Mouse (Mus musculus) intestine, postnatal 0 days (tissue): ENCODE results near the gene Ankrd50. TPM values are rescaled to one million over a fixed set of nuclear protein-coding genes. Genes with fewer than 3 reads are reported as not detected.

ENCODE experiments used
- ATAC-seq: fragments of 200-750 bp; cut with Nextera tagmentation; 2 replicates; pipeline ENCODE4 v1.8.0; 2017; ENCODE audit warnings: mild to moderate bottlenecking, moderate TSS enrichment, moderate library complexity
- H3K27ac ChIP-seq: fragments of 300-500 bp; sonication (generic); 2 replicates; pipeline ENCODE4 v1.5.1; 2014; ENCODE audit warnings: mild to moderate bottlenecking, low read depth, low read length, moderate library complexity
- H3K27me3 ChIP-seq: fragments of 300-500 bp; sonication (generic); replicated peaks from 2 replicates; pipeline ENCODE4 v1.6.1; 2014; ENCODE audit warnings: low read length, mixed read lengths; ENCODE audit not compliant: control insufficient read depth, insufficient read depth
- H3K36me3 ChIP-seq: fragments of 300-500 bp; sonication (generic); 2 replicates; pipeline ENCODE4 v1.6.1; 2014; ENCODE audit warnings: mild to moderate bottlenecking, moderate library complexity; ENCODE audit not compliant: control insufficient read depth, insufficient read depth
- H3K4me1 ChIP-seq: fragments of 300-500 bp; sonication (generic); replicated peaks from 2 replicates; pipeline ENCODE4 v1.6.1; 2014; ENCODE audit warnings: antibody characterized with exemption, low read length, mixed read lengths; ENCODE audit not compliant: control insufficient read depth, insufficient read depth
- H3K4me2 ChIP-seq: fragments of 300-500 bp; sonication (generic); replicated peaks from 2 replicates; pipeline ENCODE4 v1.6.1; 2014; ENCODE audit warnings: low read depth, mild to moderate bottlenecking, moderate library complexity
- H3K4me3 ChIP-seq: fragments of 300-500 bp; sonication (generic); 2 replicates; pipeline ENCODE4 v1.5.1; 2014; ENCODE audit warnings: low read depth, low read length
- H3K9ac ChIP-seq: fragments of 300-500 bp; sonication (generic); 2 replicates; pipeline ENCODE4 v1.6.1; 2014; ENCODE audit warnings: mild to moderate bottlenecking, low read depth, low read length
- H3K9me3 ChIP-seq: fragments of 300-500 bp; sonication (generic); 2 replicates; pipeline ENCODE4 v1.6.1; 2016; ENCODE audit warnings: mixed run types; ENCODE audit not compliant: control insufficient read depth
- CTCF ChIP-seq: sonication (generic); IDR thresholded peaks from 2 replicates; pipeline ENCODE4 v1.5.1; 2016; ENCODE audit warnings: low read depth, mild to moderate bottlenecking, control low read depth, antibody characterized with exemption, moderate library complexity
- WGBS: fragments of 180-500 bp; shearing (Covaris S2); extraction: QIAGEN DNeasy Blood & Tissue Kit; methylation state at CpG from one replicate; pipeline ENCODE4 v1.1.7; 2014; 5-methylcytosine and 5-hydroxymethylcytosine counted together
- polyA plus RNA-seq: library from polyadenylated mRNA; unstranded; fragments of >200 nt; fragmentation: Nextera tagmentation; extraction: Ambion mirVana; gene quantifications from 2 replicates; pipeline ENCODE4 v1.2.1, GENCODE M21; 2015

Ankrd50 gene
- polyA plus RNA-seq, 1 experiment from 2014 or later: 6.9 TPM

DNA sequence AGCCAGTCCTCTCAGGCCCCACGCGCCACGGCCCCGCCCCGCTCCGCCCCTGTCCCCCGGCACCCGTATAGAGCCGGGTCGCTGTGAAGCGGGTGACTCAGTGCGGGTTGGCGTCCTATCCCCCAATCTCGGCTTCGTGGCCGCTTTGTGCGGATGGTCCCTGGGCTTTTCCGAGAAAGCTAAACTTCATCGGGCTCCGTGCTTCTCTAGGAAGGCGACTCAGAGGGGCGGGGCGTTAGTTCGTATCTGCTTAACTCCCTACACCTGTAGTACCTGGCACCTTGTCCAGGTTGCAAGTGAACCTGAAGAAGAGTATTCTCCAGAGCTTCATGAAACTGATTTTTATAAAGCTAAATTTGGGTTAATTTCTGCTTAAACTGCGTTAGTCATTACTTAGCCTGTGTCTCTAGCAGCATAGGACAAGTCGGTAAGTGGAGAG is 482 bp upstream of the Ankrd50 start:
- peak; percentile 72 for ATAC-seq
- TF ChIP-seq CTCF: no peak
- H3K27me3 ChIP-seq: no peaks in the 10 kb centered on the region
- H3K4me2 ChIP-seq: peak overlapping the region; percentile 59
- no peaks in the 10 kb centered on the region for H3K9me3 ChIP-seq
- H3K9ac ChIP-seq: peak overlapping the region; percentile 40
- peak overlapping the region; percentile 92 for H3K4me3 ChIP-seq
- H3K27ac ChIP-seq: peak overlapping the region; percentile 42; the same call in 1 of the 2 replicates
- H3K4me1 ChIP-seq: no peaks in the 10 kb centered on the region; the same call in 1 of the 2 replicates
- H3K36me3 ChIP-seq: peaks cover 4% of the 10 kb centered on the region; the same call in 1 of the 2 replicates
- WGBS: 2% methylated on average over 26 of the region's 26 CpGs

DNA sequence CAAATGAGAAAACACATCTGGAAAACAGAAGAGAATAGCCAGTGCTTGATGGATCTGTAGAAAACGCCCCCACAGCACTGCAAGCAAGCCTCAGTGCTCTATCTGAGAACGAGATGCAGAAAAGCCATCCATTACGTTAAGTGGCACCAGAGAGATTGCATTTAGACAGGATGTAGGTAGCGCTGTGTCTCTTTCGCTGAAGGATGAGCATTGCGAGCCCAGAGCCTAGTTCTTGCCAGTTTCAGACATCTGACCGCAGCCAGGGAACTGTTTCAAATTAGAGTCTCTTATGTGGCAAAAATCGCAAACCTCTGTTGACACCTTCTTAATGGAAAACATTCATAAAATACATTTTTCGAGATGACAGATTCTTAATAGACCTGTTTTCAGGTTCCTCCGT is 1.1 kb downstream of the Ankrd50 start:
- WGBS: 34% methylated on average over 10 of the region's 10 CpGs
- ATAC-seq: no peak
- H3K36me3 ChIP-seq: peaks cover 6% of the 10 kb centered on the region
- no peaks in the 10 kb centered on the region for H3K27me3 ChIP-seq
- no peak for TF ChIP-seq CTCF
- H3K9ac ChIP-seq: peak overlapping the region; percentile 94
- H3K4me3 ChIP-seq: peak overlapping the region; percentile 92
- H3K27ac ChIP-seq: no peak overlapping the region
- H3K9me3 ChIP-seq: no peaks in the 10 kb centered on the region
- peak overlapping the region; percentile 76 for H3K4me2 ChIP-seq
- H3K4me1 ChIP-seq: peaks cover 3% of the 10 kb centered on the region

- no peak for ATAC-seq
- no peaks in the 10 kb centered on the region for H3K9me3 ChIP-seq
- H3K4me1 ChIP-seq: peaks cover 3% of the 10 kb centered on the region
- peak overlapping the region; percentile 31; the same call in 1 of the 2 replicates for H3K27ac ChIP-seq
- H3K9ac ChIP-seq: peak overlapping the region; percentile 40
- TF ChIP-seq CTCF: no peak
- peak overlapping the region; percentile 92 for H3K4me3 ChIP-seq
- H3K27me3 ChIP-seq: no peaks in the 10 kb centered on the region
- peak overlapping the region; percentile 76 for H3K4me2 ChIP-seq
- WGBS: 34% methylated on average over 11 of the region's 11 CpGs
- H3K36me3 ChIP-seq: peaks cover 13% of the 10 kb centered on the region
Measured at GRCm38 (mm10) chr3:38482749-38483148, 1.9 kb downstream of the Ankrd50 start.

- H3K9me3 ChIP-seq: no peaks in the 10 kb centered on the region
- no peak for ATAC-seq
- 72% methylated on average over 1 of the region's 1 CpGs for WGBS
- peak overlapping the region; percentile 76 for H3K4me2 ChIP-seq
- H3K27ac ChIP-seq: no peak overlapping the region
- H3K36me3 ChIP-seq: peaks cover 16% of the 10 kb centered on the region
- peaks cover 3% of the 10 kb centered on the region; the same call in 1 of the 2 replicates for H3K4me1 ChIP-seq
- H3K27me3 ChIP-seq: no peaks in the 10 kb centered on the region
- no peak for TF ChIP-seq CTCF
- peak overlapping the region; percentile 3; the same call in 1 of the 2 replicates for H3K4me3 ChIP-seq
- no peak overlapping the region for H3K9ac ChIP-seq
Measured at GRCm38 (mm10) chr3:38481106-38481505, 3.5 kb downstream of the Ankrd50 start.

- peaks cover 3% of the 10 kb centered on the region; the same call in 1 of the 2 replicates for H3K4me1 ChIP-seq
- WGBS: 96% methylated on average over 1 of the region's 1 CpGs
- peaks cover 20% of the 10 kb centered on the region for H3K36me3 ChIP-seq
- no peak for TF ChIP-seq CTCF
- ATAC-seq: no peak
- H3K27ac ChIP-seq: no peak overlapping the region
- no peaks in the 10 kb centered on the region for H3K9me3 ChIP-seq
- H3K27me3 ChIP-seq: no peaks in the 10 kb centered on the region
- no peak overlapping the region for H3K4me3 ChIP-seq
- H3K4me2 ChIP-seq: no peak overlapping the region
- no peak overlapping the region for H3K9ac ChIP-seq
Measured at GRCm38 (mm10) chr3:38477936-38478335, 6.7 kb downstream of the Ankrd50 start.

GRCm38 (mm10) chr3:38475587-38475986 is 9.1 kb downstream of the Ankrd50 start:
- H3K4me1 ChIP-seq: peaks cover 5% of the 10 kb centered on the region; the same call in 1 of the 2 replicates
- H3K9me3 ChIP-seq: no peaks in the 10 kb centered on the region
- TF ChIP-seq CTCF: no peak
- H3K4me3 ChIP-seq: no peak overlapping the region
- no peak for ATAC-seq
- H3K9ac ChIP-seq: no peak overlapping the region
- H3K27me3 ChIP-seq: no peaks in the 10 kb centered on the region
- WGBS: 70% methylated on average over 6 of the region's 6 CpGs
- peaks cover 16% of the 10 kb centered on the region for H3K36me3 ChIP-seq
- no peak overlapping the region for H3K27ac ChIP-seq
- no peak overlapping the region for H3K4me2 ChIP-seq
